Mouse (Mus musculus): ENCODE results near the gene Cda.

Gene Cda

GRCm38 (mm10) chr4:138367641-138368497 lies at the start of gene Cda:
Gene Cda, minus strand, starts transcription at chr4:138367992.
- peak; percentile 85 for DNase-seq (ENCODE audit: low spot score)

DNA sequence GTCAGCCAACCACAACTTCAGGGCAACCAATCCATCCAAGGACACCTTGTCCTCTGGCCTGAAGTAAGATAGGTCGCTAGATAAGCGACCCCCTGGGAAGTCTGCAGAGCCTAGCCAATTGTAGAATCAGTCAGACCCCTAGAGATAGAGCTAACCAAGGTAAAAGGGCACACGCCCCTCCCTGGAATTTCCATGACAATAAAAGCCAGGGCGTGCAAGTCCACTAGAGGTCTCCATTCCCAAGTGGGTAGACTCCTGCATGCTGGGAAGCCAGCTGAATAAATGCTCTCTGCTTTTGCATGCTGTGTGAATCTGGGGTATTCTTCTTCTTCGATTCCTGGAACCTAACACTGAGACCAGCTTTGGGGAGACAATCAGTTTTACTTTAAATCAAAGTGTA lies 48.6 kb upstream of the Cda start:
- no peak for DNase-seq (ENCODE audit: low spot score)

- DNase-seq (ENCODE audit: low spot score) = no peak
Observed at GRCm38 (mm10) chr4:138415991-138416390, 48.2 kb upstream of the Cda start.

DNA sequence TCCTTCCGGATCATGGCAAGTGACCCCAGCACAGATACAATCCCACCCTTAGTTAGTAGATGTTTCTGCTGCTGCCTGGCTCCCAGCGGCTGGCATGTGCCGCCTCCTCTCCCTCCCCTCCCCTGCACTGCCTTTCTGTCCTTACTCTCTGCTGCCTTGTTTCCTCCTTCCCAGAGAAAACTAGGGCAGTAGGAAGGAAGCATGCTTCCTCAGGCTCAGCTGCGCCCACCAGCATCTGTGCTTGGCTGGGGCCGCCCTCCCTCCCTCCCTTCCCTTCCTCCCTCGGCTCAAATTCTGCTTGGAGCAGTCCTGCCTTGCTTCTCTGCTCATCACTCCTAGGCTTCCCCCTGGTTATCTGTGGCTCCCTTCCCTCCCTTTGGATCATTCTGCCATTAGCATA lies 46.9 kb upstream of the Cda start:
- DNase-seq (ENCODE audit: low spot score) = no peak

DNA sequence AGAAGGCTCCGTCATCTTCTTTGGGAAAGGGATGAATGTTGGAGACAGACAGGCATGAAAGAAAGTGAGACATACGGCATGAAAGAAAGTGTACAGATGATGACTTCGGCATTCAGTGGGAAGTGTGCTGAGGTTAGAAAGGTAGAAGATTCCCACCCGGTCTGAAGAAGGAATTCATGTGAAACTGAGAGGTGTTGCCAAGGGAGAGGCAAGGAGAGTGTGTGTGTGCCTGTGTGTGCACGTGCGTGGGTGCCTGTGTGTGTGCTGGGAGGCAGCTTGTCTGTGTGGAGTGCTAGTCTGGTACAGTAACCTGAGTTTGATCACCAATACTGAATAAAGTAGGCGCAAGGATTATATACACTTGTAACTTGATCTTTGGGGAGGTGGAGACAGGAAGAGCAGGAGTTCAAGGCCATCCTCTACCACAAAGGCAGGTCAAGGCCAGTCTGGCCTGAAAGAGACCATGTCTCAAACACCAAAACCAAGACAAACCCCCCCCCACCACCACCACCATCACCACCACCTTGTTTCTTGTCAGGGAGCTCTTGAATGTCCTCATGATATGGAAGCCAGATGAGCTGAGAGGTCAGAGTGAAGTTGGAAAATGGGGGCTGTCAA lies 43.8 kb upstream of the Cda start:
- no peak for DNase-seq (ENCODE audit: low spot score)

DNA sequence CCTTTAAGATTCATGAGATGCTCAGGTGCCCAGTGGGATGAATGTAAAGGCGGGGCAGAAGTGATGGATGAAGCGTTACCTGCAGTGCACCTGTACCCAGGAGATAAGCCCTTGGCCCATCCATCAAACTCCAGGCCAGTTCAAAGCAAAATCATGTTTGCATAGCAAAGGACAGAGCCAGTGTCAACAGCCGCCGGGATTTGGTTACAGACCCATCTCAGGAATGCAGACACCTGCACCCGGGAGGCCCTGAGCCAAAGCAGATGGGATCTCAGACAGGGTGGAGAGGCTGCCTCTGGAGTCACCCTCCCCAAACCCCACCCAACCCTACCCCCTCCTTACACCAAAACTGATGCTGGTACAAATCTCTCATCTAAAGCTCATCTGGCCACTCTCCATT lies 43.2 kb upstream of the Cda start:
- no peak for DNase-seq (ENCODE audit: low spot score)

DNA sequence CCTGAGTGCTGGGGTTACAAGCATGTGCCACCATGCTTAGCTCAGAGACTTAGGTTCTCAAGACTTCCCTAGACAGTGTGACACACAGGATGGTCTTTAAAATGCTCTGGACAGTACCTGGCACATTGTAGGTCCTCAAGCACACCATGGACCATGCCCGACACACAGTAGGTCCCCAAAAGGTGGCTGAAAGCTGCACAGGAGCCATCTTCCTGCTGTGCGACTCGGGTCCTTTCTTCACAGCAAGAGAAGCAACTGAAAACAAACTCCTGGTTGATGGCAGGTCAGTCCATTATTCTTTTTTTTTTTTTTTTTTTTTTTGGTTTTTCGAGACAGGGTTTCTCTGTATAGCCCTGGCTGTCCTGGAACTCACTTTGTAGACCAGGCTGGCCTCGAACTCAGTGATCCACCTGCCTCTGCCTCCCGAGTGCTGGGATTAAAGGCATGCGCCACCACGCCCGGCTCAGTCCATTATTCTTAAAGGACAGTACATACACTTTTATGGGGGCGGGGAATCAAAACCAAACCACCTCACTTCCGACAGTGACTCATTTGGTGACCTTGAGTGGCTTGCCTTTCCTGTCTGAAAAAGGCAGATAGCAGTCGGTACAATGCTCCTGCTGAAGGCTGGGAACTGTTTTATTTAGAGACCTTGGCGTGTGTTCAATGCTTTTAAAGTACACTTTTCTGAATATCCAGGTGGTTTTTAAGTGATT lies 39.8 kb upstream of the Cda start:
- DNase-seq (ENCODE audit: low spot score) = peak; percentile 25

DNA sequence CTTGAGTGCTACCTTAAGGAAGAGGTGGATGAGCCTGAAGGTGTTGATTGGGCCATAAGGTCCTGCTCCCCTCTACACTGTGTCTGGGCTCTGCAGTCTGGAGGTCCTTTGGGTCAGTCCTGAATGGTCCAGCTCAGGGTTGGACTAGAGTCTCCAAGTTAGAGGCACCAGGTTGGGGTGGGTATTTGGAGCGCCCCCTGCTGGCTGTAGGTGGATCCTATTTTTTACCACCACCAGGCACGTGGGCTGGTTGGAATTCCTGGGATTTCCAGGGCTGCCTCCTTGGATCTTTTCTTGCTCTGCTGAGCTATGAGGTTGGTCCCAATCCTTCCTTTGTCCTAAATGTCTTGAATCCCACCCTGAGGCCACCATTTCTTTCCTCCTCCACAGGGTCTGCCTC lies 37.0 kb upstream of the Cda start:
- peak; percentile 41 for DNase-seq (ENCODE audit: low spot score)

DNA sequence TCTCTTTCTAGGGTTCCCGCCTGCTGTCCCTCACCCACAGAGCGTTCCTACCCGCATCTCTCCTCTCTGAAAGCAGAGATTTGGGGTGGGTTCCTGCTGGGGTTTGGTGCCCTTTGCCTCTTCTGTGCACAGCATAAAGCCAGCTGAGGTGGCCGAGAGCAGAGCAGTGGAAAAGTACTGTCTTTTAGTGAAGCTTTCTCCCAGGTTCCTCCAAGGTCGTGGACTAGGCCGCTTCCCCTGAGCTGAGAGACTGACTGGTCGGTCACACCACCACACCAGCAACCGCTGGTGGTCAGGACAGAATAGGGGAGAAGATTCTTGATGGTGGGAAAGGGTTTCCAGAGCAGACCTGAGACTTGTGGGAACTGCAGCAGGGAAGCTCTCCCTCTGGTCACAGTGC lies 28.9 kb upstream of the Cda start:
- DNase-seq (ENCODE audit: low spot score) = no peak

DNA sequence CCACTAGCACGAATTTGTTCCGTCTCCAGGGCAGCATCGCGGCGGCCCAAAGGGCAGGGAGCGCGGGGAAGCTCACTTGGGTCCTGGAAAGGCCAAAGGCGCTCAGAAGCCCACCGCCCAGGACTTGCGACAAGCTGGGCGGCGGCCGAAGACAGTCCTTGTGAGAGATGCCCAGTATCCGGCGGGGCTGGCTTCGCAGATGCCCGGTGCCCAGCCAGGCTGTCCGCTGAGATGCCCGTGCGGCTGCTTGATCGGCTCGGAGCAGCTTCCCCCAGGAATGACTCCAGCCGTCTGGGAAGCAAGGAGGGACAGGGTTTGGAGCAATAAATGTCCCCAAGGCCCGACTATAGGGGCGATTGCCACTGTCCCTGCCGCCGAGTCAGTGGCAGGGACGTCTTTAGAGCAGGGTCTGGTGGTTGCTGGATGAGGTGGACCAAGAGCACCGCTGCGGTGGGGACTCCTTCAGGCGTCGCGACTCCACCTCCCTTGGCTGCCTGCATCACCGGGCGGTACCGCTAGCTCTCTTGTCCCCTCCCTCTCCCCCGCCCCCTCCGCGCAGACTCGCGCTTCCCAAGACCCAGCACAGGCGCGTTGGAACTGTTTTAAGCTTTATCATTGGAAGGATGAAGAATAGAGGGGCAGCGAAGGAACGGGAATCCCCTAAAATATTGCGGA lies 28.3 kb upstream of the Cda start, which contains the start of gene Fam43b:
Gene Fam43b (minus strand): TSS at position 558 of the 675 bp plus-strand sequence.
- peak; percentile 11 for DNase-seq (ENCODE audit: low spot score)

DNA sequence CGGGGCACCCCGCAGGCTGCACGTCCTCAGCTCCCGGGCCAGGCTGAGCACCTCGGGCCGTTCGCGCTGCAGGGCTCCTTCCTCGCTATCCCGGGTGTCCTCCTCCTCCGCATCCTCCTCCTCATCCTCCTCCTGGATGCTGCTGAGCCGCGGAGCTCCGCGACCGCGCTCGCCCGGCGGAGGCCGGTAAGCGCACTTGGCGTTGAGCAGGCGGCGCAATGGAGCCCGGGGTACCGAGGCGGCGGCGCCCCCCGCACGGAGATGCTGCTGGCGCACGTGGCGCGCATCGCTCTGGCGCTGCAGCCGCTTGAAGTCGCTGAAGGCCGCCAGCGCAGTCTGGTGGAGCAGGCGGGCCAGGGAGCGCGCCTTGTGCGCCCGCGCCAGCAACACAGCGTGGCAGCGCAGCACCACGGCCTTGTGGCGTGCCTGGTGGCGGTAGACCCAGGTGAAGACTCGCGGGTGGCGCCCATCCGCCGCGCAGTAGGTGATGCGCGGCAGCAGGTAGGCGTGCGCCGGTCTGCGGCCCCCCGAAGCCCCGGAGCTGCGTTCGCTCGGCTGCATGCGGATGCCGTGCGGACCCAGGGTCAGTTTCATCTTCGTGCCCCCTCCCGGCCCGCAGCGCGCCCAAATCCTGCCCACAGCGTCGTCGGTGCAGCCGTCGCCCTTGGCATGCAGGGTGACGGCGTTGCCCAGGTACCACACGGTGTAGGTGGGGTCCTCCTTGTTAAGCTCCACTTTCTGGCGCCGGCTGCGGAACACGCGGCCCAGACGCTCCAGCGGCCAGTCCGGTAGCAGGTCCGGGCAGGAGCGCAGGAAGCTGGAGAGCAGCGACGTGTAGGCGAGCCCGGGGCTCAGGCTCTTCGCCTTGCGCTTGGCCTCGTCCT lies 27.5 kb upstream of the Cda start:
- no peak for DNase-seq (ENCODE audit: low spot score)

- DNase-seq (ENCODE audit: low spot score) = no peak
Observed at GRCm38 (mm10) chr4:138393703-138394102, 25.9 kb upstream of the Cda start.

- no peak for DNase-seq (ENCODE audit: low spot score)
Observed at GRCm38 (mm10) chr4:138383789-138384188, 16.0 kb upstream of the Cda start.

DNA sequence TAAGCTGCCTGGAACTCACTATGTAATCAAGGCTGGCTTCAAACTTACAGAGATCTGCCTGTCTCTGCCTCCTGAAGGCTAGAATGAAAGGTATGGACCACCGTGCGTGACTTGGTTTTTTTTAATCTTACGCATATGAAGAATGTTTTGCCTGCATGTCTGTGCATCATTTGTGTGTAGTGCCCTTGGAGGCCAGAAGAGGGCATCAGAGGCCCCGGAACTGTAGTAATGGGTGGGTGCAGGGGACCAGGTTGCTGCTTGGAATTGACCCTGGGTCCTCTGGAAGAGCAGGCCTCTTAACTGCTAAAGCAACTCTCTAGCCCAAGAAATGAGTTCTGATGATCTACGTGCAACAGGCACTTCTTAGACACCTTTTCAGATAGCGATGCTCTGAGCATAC lies 14.7 kb upstream of the Cda start:
- DNase-seq (ENCODE audit: low spot score) = no peak

- DNase-seq (ENCODE audit: low spot score) = no peak
Observed at GRCm38 (mm10) chr4:138380132-138380689, 12.4 kb upstream of the Cda start.

DNA sequence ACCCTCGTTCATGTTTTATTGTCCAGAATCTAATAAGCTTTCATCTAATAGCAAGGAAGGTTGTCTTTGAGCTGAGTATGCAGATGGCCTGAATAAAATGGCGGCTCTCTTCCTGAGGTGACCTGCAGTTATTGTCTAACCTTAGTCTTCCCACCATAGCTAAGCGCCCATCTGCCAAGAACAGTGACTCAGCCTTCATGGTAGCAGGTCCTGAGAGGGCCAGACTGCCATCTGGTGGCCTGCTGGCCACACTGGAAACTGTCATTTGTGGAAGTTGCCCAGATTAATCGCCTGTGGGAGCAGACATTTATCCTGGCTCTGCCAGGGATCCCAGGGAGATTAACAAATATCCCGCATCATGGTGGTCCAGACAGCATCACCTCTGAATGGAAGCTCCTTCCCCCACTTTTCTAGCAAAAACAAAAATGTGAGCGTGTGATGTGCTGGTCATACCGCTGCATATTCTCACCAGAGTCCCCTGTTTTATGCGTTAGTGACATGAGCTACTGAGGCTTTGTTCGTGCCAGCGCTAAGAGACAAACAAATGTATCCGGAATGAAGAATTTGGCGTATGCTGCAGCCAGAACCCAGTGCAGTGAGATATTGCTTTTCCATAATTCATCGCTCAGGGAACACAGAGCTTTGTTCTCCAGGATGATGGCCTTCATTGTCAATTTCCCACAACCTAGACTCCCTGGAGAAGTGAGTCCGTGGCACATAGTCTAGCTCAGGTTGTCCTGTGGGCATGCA lies 11.5 kb upstream of the Cda start:
- DNase-seq (ENCODE audit: low spot score) = peak; percentile 77

DNA sequence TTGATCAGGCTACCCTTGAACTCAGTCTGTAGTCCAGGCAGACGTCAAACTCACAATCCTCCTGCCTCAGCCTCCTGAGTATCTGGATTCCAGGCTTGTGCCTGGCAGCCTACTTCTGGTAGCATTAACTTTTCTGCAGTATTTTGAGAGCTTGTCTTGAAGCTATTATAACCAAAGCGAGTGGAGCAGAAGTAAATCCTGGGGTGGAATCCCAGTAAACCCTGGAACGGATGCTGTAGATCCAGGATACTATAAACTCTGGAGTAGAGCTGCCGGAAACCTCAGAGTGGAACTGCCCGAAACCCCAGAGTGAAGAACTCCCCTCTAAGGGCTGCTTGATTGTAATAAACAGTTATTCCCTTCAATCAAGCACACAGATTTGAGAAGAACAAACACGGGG lies 9.7 kb upstream of the Cda start:
- no peak for DNase-seq (ENCODE audit: low spot score)

DNA sequence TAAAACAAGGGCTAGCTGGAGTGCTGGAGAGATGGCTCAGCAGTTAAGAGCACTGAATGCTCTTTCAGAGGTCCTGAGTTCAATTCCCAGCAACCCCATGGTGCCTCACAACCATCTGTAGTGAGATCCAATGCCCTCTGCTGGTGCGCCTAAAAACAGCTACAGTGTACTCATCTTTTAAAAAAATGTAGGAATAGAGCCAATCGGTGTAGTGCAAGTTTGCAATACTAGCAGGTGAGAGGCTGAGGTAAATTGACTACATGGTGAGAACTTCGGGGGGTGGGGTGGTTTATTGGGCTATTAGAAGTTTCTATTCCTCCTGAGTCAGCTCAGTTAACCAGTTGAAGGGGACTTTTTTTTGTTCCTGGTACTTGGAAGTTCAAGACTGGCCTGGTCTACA lies 7.3 kb upstream of the Cda start:
- no peak for DNase-seq (ENCODE audit: low spot score)

DNA sequence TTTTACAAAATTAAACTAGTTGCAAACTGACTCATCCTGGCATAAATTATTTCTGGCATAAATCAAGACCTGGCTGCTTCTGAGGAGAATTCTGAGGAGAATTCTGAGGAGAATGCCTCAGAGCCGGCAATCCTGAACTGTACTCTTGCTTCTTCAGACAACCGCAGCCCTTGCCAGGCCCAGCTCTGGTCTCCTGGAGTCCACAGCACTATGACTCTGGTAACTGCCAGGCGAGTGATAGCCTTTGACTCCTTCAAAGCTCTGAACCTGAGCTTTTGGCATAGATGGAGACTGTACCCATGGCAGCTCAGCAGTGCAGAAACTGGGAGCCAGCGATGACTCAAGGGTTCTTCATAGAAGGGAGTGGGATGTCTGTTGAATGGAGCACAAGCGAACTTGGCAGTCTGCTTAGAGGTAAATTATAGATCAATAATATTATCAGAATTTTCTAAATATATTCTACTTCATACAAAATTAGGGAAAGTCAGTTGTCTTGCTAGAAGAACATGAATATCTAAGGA lies 3.3 kb upstream of the Cda start:
- DNase-seq (ENCODE audit: low spot score) = no peak

Measured in urinary bladder, postnatal 14 days (tissue).